Mouse (Mus musculus) CH12F3 (cell line): ENCODE measurements around the gene Clip4.

Source experiments
- in situ Hi-C: fragments of 300-500 bp; cut with MboI; formaldehyde crosslinking; loops from 2 replicates; pipeline ENCODE4 v1.14.3; 2020; ENCODE audit warnings: low sequenced_read_pairs

Gene Clip4

GRCm38 (mm10) chr17:71870641-71871040 is 102.4 kb downstream of the Clip4 start:
- in situ Hi-C loops, result loop anchor here (5.0 to 10.0 kb wide), 2 partner anchors 208 to 316 kb away; partner anchors contain the start of gene Spdya

DNA sequence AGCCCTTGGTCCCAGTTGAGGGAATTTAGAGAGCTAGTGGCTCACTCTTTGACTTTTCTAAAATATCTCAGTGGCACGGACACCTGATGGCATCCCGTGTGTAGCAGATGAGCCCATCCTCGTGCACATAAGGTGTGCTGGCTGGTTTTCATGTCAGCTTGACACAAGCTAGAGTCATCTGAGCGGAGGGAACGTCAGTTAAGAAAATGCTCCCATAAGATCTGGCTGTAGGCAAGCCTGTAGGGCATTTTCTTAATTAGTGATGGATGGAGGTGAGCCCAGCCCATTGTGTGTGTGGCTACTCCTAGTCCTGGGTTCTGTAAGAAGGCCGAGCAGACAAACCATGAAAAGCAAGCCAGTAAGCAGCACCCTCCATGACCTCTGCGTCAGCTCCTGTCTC is 103.7 kb downstream of the Clip4 start:
- in situ Hi-C loops, result loop anchor here (5.0 to 10.0 kb wide), 2 partner anchors 210 to 317 kb away; partner anchors contain the start of gene Spdya

DNA sequence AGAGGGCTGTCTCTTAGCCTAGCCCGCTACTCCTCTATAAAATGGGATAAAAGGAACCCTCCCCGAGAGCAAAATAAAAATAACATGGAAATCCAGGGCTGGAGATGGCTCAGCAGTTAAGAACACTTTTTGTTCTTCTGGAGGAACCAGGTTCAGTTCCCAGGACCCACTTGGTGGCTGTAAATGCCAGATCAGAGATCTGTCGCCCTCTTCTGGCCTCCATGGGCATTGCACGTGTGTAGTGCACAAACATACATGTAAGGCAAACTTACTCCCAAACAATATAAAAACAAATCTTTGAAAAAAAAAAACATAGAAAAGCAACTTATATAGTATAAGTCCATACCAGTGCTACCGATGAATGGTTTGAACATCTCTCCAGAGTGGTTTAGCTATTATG is 104.7 kb downstream of the Clip4 start:
- in situ Hi-C loops, result loop anchor here (5.0 to 10.0 kb wide), 2 partner anchors 211 to 318 kb away; partner anchors contain the start of gene Spdya

GRCm38 (mm10) chr17:71874077-71874476 is 105.8 kb downstream of the Clip4 start:
- in situ Hi-C loops, result loop anchor here (5.0 to 10.0 kb wide), 2 partner anchors 212 to 319 kb away; partner anchors contain the start of gene Spdya

DNA sequence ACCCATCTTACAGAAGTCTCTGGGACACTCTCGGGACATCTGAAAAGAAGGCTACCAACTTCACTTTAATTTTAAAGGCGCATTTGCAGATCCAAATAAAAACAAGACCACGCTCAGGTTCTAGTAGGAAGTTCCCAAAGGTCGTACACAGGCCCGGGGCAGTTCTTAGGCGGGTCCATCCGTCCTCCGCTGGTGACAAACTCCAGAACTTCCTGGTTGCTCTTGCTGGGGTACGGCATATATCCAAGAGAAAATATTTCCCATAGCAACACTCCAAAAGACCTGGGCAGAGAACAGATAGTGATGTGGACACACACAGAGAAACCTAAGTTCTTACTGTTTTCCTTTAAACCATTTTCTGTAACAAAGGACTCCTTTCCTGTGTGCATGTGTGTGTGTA is 106.5 kb downstream of the Clip4 start:
- in situ Hi-C loops, result loop anchor here (5.0 to 10.0 kb wide), 2 partner anchors 212 to 320 kb away; partner anchors contain the start of gene Spdya

DNA sequence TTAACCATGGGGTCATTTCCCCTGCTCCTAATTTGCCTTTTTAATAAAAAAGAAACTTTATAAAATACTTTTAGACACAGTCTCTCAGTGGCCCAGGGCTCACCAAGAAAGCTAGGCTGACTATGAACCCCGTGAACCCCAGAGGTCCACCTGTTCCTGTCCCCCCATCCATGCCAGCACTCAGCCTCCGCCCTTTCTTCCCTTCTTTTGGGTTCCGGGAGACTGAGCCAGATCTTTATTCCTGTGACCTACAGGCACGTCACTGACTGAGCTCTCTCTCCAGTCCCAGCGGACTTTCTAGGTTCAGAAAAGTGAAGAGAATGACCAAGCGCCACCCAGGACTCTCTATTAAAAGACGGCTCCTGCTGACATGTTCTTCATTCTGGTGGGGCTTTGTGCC is 107.2 kb downstream of the Clip4 start:
- in situ Hi-C loops, result loop anchor here (10.0 kb wide), 1 partner anchor 321 kb away; the partner anchor contains the start of gene Spdya

DNA sequence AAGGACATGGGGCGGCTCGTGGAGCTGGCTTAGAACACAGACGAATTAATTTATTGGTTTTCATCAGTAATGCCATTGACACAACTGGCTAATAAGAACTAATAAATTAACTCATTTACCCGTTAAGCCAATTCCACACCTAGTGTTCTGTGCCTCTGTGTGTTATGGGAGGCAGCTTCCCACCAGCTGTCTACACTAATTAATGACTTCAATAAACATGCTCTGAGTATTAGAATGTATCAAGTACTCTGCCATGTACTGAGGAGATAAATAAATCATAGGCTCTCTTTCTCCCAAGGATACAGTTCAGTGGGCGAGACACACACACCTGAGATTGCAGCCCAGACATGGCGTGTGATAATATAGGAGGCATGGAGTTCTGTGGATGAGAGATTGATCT is 113.1 kb downstream of the Clip4 start:
- in situ Hi-C loops, result no loop called here

GRCm38 (mm10) chr17:71909107-71909506 is 140.8 kb downstream of the Clip4 start:
- in situ Hi-C loops, result no loop called here

GRCm38 (mm10) chr17:71913188-71913587 is 144.9 kb downstream of the Clip4 start:
- in situ Hi-C loops, result no loop called here
